Mouse (Mus musculus): ENCODE data around the gene Arap2.

The Arap2 gene

DNA sequence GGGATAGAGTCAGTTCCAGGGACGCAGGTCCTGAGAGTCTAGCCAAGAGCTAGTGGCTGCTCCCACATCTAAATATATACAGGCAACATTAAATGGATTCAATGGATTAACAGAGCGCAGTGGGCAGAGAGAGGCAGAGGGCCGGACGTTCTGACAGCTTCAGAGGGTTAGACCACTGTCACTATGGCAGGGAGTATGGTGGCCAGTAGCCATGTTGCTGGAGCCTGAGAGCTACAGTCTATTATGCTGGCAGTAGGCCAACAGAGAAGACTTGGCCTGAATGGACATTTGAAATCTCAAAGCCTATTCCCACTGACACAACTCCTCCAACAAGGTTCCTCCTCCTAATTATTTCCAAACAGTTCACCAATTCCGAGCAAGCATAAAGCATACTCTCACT, 137.1 kb downstream of the Arap2 start:
- DNase-seq (ENCODE audit: low spot score in 2 of 2): no peak

DNA sequence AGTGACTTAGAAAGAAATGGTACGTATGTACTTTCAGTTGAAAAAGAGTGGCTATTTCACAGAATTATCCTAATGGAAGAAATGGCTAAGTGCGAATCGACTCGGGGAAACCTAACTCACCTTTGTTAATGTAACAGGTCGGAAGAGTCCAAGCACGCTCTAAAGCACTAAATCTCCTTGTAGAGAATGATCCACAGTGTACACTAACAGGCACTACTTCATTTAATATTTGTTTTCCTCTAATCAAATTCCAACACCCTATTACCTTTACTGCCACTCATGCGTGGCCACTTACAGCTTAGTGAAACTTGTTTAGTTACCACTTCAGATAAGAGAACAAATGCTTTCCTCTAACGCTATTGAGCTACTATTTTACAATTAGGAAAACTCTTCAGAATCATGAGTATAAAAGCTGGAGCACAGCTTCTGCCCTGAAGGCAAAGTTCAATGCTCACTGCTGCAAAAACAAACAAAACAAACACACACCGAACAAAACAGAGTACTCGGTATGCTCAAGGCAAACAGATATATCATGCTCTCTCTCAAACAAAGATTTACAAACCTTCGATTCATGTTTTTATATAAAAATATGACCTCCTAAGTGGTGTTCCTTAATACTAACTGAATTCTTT, 143.0 kb downstream of the Arap2 start:
- no peak for DNase-seq (ENCODE audit: low spot score in 2 of 2)

DNA sequence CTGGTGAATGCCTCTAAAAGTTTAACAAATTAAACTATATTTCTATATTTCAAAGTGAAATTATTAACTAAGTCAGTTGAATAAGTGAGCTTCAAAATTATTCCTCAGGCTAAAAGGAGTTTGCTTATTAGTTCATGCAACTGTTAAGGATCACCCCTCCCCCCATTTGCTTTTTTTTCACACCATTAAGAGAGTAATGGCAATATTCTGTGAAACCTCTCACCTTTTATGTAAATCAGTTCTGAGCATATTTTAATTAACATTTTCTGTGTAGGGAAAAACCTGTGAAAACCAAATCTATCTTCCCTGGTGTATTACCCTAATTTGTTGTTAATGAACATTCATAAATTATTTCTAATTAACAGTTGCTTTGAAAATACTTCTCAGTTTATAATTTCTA, 147.7 kb downstream of the Arap2 start:
- no peak for DNase-seq (ENCODE audit: low spot score in 2 of 2)

DNA sequence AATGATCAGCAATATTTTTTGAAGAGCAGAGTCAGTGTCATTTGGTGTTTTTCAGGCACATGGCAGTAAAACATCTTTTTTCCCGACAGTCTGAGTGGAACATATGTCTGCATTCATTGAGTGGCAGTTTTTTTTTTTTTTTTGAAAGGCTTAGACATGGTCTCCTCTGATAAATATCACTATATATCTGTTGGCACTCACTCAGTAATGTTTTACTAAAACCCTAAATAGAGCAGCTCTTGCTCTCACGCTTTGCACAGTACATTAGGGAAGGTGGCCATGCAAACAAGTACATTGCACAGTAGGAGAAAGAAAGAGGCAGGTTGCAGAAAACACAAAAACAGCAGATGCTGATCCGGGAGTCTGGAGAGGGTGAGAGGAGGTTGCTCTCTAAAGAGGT, 154.0 kb downstream of the Arap2 start:
- DNase-seq (ENCODE audit: low spot score in 2 of 2): no peak

DNA sequence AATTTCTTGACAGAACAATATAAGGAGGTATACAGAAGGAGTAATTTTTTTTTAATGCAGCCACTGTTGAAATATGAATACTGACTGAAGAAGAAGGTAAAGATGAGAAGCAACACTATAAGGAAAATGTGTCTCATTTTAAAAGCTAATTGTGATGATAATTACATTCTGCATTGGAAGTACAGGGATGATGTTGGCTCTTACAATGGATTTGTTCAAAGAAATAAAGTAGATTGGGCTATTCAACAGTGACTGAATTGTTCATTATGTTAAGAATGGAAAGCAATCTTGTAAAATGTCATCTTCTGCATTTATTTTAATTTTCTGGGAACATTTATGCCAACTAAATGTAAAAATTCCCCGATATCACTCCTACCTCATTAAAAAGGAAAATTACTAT, 178.6 kb downstream of the Arap2 start:
- DNase-seq (ENCODE audit: low spot score in 2 of 2): no peak

DNA sequence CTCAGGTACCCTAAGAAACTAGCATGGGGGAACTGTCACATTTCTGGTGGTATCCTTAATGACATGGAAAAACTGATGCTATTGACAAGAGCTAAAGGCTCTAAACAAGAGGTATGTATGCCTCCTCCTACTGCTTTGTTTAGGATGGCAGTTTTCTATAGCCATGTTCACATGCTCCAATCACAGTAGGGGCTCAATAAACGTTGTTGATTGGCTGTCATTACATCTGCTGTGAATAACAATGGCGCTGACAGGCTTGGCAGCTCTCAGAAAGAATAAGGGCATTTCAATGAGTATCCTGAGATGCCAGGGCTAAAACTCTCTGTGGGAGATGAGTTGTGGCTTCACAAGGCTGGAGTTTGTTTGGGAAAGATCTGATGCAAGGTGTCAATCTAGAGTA, 183.3 kb downstream of the Arap2 start:
- DNase-seq (ENCODE audit: low spot score in 2 of 2): no peak

DNA sequence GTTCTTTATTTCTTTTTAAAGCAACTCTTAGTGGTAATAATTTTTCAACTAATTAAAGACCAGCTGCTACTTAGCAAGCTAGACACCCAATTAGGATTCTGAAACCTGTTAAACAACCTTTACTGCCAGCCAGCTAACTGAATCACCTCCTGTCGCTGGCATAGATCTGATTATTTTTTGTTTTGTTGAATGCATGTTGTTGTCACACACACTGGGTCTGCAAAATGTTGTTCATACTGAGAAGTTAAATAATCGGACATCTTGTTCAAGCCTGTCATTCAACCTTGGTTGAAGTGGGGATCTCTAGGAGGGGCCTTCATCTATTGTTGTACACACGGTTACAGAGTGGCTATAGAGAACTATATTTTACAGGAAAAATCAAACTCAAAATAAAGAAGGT, 184.3 kb downstream of the Arap2 start:
- no peak for DNase-seq (ENCODE audit: low spot score in 2 of 2)

DNA sequence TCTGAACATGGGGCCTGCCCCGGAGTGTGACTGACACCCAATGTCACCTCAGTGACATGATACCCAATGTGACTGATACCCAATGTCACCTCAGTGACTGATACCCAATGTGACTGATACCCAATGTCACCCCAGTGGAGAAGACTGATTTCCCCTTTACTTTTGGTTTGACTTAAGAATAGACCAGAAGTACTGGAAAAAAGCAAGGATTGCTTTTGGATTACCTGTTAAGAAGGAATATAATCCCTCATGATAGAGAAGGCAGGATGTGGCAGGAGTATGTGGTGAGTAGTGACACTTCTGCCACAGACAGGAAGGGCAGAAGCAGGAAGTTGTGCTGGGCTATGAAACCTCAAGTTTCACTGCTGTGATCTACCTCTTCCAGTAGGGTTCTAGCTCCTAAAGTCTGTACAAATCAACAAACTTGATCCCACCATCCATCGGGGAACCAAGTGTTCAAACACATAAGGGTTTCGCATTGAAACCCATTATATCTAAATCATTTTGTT, 191.6 kb downstream of the Arap2 start:
- DNase-seq (ENCODE audit: low spot score in 2 of 2): no peak
